Mouse (Mus musculus): Measurements from ENCODE around the gene C1qa.

The C1qa gene

GRCm38 (mm10) chr4:136898637-136899036, at the start of gene C1qa:
C1qa (minus strand) TSS chr4:136898803.
- DNase-seq (ENCODE audit: low read depth, low spot score), result no peak

- no peak for DNase-seq (ENCODE audit: low read depth, low spot score)
Measured at GRCm38 (mm10) chr4:136945397-136945796, 46.8 kb upstream of the C1qa start.

GRCm38 (mm10) chr4:136944558-136945350, 46.2 kb upstream of the C1qa start:
- no peak for DNase-seq (ENCODE audit: low read depth, low spot score)

- DNase-seq (ENCODE audit: low read depth, low spot score), result no peak
Measured at GRCm38 (mm10) chr4:136943175-136943574, 44.6 kb upstream of the C1qa start.

- DNase-seq (ENCODE audit: low read depth, low spot score), result no peak
Measured at GRCm38 (mm10) chr4:136942761-136943160, 44.2 kb upstream of the C1qa start.

GRCm38 (mm10) chr4:136937935-136938334, 39.3 kb upstream of the C1qa start:
- DNase-seq (ENCODE audit: low read depth, low spot score), result no peak

GRCm38 (mm10) chr4:136937344-136937743, 38.7 kb upstream of the C1qa start:
- DNase-seq (ENCODE audit: low read depth, low spot score), result no peak

- DNase-seq (ENCODE audit: low read depth, low spot score), result no peak
Measured at GRCm38 (mm10) chr4:136934746-136935613, 36.4 kb upstream of the C1qa start.

- no peak for DNase-seq (ENCODE audit: low read depth, low spot score)
Measured at GRCm38 (mm10) chr4:136930474-136930873, 31.9 kb upstream of the C1qa start.

- peak; percentile 88 for DNase-seq (ENCODE audit: low read depth, low spot score)
Measured at GRCm38 (mm10) chr4:136928928-136929327, 30.3 kb upstream of the C1qa start.

GRCm38 (mm10) chr4:136925804-136926203, 27.2 kb upstream of the C1qa start:
- DNase-seq (ENCODE audit: low read depth, low spot score), result peak; percentile 16

GRCm38 (mm10) chr4:136924529-136924928, 25.9 kb upstream of the C1qa start:
- DNase-seq (ENCODE audit: low read depth, low spot score), result peak; percentile 63

- no peak for DNase-seq (ENCODE audit: low read depth, low spot score)
Measured at GRCm38 (mm10) chr4:136919526-136919925, 20.9 kb upstream of the C1qa start.

GRCm38 (mm10) chr4:136918834-136919233, 20.2 kb upstream of the C1qa start:
- DNase-seq (ENCODE audit: low read depth, low spot score), result no peak

GRCm38 (mm10) chr4:136917165-136917524, 18.5 kb upstream of the C1qa start:
- DNase-seq (ENCODE audit: low read depth, low spot score), result no peak

- no peak for DNase-seq (ENCODE audit: low read depth, low spot score)
Measured at GRCm38 (mm10) chr4:136916359-136917164, 18.0 kb upstream of the C1qa start.

- no peak for DNase-seq (ENCODE audit: low read depth, low spot score)
Measured at GRCm38 (mm10) chr4:136912841-136913240, 14.2 kb upstream of the C1qa start.

GRCm38 (mm10) chr4:136911804-136912203, 13.2 kb upstream of the C1qa start:
- no peak for DNase-seq (ENCODE audit: low read depth, low spot score)

GRCm38 (mm10) chr4:136911211-136911646, 12.6 kb upstream of the C1qa start:
- no peak for DNase-seq (ENCODE audit: low read depth, low spot score)

GRCm38 (mm10) chr4:136907809-136908208, 9.2 kb upstream of the C1qa start:
- DNase-seq (ENCODE audit: low read depth, low spot score), result no peak

GRCm38 (mm10) chr4:136907033-136907432, 8.4 kb upstream of the C1qa start:
- peak; percentile 81 for DNase-seq (ENCODE audit: low read depth, low spot score)

Data from R1 (cell line).